Mouse (Mus musculus) forebrain, postnatal 0 days (tissue): ENCODE results near the gene Serinc2. TPM values are rescaled to one million over a fixed set of nuclear protein-coding genes. Genes with fewer than 3 reads are reported as not detected.

Experiments used
- ATAC-seq: fragments of 200-750 bp; cut with Nextera tagmentation; 2 replicates; pipeline ENCODE4 v1.8.0; 2017; ENCODE audit warnings: mild to moderate bottlenecking, moderate library complexity
- DNase-seq: peaks from one replicate; pipeline ENCODE4 v3.0.0-alpha.2; 2015
- H3K27ac ChIP-seq: fragments of 300-500 bp; sonication (generic); 2 replicates; pipeline ENCODE4 v1.5.1; 2014; ENCODE audit warnings: low read depth, mild to moderate bottlenecking, antibody characterized with exemption, low read length, moderate library complexity, mixed read lengths
- H3K27me3 ChIP-seq: fragments of 300-500 bp; sonication (generic); 2 replicates; pipeline ENCODE4 v1.6.1; 2014; ENCODE audit warnings: mild to moderate bottlenecking, low read length, mixed read lengths; ENCODE audit not compliant: insufficient read depth
- H3K36me3 ChIP-seq: fragments of 300-500 bp; sonication (generic); 2 replicates; pipeline ENCODE4 v1.6.1; 2014; ENCODE audit warnings: mild to moderate bottlenecking, moderate library complexity; ENCODE audit not compliant: insufficient read depth
- H3K4me1 ChIP-seq: fragments of 300-500 bp; sonication (generic); 2 replicates; pipeline ENCODE4 v1.6.1; 2014; ENCODE audit warnings: antibody characterized with exemption; ENCODE audit not compliant: insufficient read depth
- H3K4me2 ChIP-seq: fragments of 300-500 bp; sonication (generic); 2 replicates; pipeline ENCODE4 v1.6.1; 2014; ENCODE audit warnings: low read depth, mild to moderate bottlenecking, moderate library complexity
- H3K4me3 ChIP-seq: fragments of 300-500 bp; sonication (generic); 2 replicates; pipeline ENCODE4 v1.5.1; 2014; ENCODE audit warnings: low read depth, low read length, mixed read lengths
- H3K9ac ChIP-seq: fragments of 300-500 bp; sonication (generic); 2 replicates; pipeline ENCODE4 v1.6.1; 2014; ENCODE audit warnings: mild to moderate bottlenecking
- H3K9me3 ChIP-seq: fragments of 300-500 bp; sonication (generic); 2 replicates; pipeline ENCODE4 v1.6.1; 2016; ENCODE audit warnings: low read length
- CTCF ChIP-seq: sonication (generic); IDR thresholded peaks from 2 replicates; pipeline ENCODE4 v1.5.1; 2016; ENCODE audit warnings: antibody characterized with exemption, control low read depth, low read depth
- WGBS: fragments of 180-500 bp; shearing (Covaris S2); extraction: QIAGEN DNeasy Blood & Tissue Kit; methylation state at CpG from one replicate; pipeline ENCODE4 v1.1.7; 2014; 5-methylcytosine and 5-hydroxymethylcytosine counted together
- polyA plus RNA-seq: library from polyadenylated mRNA; unstranded; fragments of >200 nt; fragmentation: Nextera tagmentation; extraction: Ambion mirVana; gene quantifications from 2 replicates; pipeline ENCODE4 v1.2.1, GENCODE M21; 2015
- total RNA-seq: library from RNA; depleted of rRNA; stranded (reverse); fragments of >200 nt; gene quantifications from 2 replicates; pipeline ENCODE4 v1.2.3, GENCODE M21; 2014

The Serinc2 gene
- total and polyA plus RNA-seq, 2 experiments from 2014 or later, result 14.0 to 22.5 TPM

DNA sequence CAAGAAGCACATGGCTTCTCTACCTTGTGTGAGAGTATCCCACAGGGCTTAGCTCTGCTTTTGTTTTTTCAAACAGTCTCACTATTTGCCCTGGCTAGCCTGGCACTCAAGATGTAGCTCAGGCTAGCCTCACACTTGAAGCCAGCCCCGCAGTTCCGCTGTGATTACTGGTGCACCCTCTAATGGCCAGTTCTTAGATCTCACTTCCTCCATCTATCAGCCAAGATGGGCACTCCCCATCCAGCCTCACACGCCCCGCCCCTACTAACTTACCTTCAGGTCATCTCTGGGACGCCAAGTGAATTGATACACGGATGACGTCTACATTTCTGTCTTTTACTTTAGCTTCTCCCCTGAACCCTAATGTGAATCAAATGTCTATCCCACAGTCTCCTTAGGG, 40.6 kb upstream of the Serinc2 start:
- no peaks in the 10 kb centered on the region for H3K27me3 ChIP-seq
- no peak for DNase-seq
- WGBS, result 81% methylated on average over 7 of the region's 7 CpGs
- no peak overlapping the region for H3K4me3 ChIP-seq
- H3K9me3 ChIP-seq, result no peaks in the 10 kb centered on the region
- no peak overlapping the region for H3K4me2 ChIP-seq
- no peak for TF ChIP-seq CTCF
- H3K27ac ChIP-seq, result no peak overlapping the region
- no peaks in the 10 kb centered on the region for H3K4me1 ChIP-seq
- H3K36me3 ChIP-seq, result peaks cover 59% of the 10 kb centered on the region
- no peak for ATAC-seq
- H3K9ac ChIP-seq, result no peak overlapping the region

DNA sequence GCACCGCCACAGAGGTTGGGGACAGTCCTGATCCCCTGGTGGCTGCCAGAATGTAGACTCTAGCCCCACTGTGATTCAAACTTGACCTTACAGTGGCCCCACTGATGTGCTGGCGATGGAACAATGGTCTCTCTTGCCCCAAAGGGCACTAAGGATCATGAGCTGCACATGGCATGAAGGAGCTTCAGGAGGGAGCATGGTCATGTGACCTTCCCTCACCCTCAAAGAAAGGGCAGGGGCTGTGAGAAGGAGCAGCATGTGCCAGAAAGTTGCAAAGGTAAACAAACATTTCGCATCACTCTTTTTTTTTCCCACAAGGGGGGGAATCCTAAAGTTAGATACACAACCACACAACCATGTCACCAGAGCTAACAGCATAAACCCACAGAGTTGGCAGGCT, 39.1 kb upstream of the Serinc2 start:
- H3K9me3 ChIP-seq, result no peaks in the 10 kb centered on the region
- DNase-seq (no peak), ATAC-seq (no peak)
- WGBS, result 72% methylated on average over 3 of the region's 3 CpGs
- no peak for TF ChIP-seq CTCF
- no peaks in the 10 kb centered on the region for H3K4me1 ChIP-seq
- H3K4me2 ChIP-seq, result no peak overlapping the region
- H3K4me3 ChIP-seq, result no peak overlapping the region
- no peak overlapping the region for H3K27ac ChIP-seq
- H3K27me3 ChIP-seq, result no peaks in the 10 kb centered on the region
- H3K36me3 ChIP-seq, result peaks cover 59% of the 10 kb centered on the region
- H3K9ac ChIP-seq, result no peak overlapping the region

DNA sequence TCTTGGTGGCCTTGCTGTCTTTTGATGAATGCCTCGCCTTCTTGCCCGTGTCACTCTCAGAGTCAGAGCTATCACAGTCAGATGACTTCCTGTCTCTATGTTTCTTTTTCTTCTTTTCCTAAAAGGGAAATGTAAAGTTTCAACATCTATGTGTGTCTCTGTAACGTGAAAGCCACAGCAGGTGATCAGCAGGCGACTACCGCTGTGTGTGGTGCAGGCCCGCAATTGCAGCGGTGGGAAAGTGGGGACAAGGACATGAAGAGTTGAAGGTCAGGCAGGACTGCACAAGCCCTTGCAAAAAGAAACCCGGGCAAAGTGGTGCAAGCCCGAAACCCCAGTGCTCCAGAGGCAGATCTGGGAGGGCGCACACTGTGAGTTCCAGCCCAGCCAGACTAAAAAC, 37.7 kb upstream of the Serinc2 start:
- ATAC-seq (no peak), DNase-seq (no peak)
- no peak overlapping the region for H3K9ac ChIP-seq
- TF ChIP-seq CTCF, result no peak
- WGBS, result 77% methylated on average over 10 of the region's 10 CpGs
- no peak overlapping the region for H3K4me2 ChIP-seq
- no peak overlapping the region for H3K27ac ChIP-seq
- H3K27me3 ChIP-seq, result no peaks in the 10 kb centered on the region
- H3K36me3 ChIP-seq, result peaks cover 55% of the 10 kb centered on the region
- H3K4me3 ChIP-seq, result no peak overlapping the region
- H3K4me1 ChIP-seq, result no peaks in the 10 kb centered on the region
- H3K9me3 ChIP-seq, result no peaks in the 10 kb centered on the region

DNA sequence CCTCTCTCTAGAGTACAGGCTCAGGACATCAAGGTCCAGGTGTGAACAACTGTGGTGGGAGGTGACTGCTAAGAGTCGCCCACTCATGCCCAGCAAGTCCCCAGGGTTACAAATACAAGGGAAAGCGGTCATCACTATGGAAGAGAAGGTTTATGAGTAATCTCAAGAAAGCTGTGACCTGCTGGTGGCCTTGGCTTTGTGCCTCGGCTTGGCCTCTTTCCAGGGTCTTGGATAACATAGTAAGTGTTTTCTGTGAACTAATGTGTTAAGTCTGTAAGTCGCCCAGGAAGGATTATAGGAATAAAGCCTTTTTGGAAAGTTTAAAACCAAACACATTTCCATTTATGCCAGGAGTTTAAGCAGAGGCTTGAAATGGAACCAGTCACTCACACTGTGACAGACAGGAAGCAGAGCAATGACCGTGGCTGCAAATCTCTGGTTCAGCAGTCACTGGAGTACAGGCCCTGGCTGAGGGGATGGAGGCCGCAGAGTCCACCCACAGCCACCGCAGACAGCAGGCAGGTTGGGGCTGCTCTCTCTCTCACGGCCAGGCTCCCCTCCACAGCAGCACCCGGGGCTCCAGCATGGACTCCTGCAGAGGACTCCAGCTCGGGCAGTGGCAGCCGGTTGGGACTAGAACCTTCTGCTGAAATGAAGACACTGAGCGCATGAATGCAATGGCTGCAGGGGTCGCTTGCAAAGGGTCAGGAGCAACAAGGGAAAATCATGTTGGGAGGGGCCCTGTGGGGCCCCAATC, 36.9 kb upstream of the Serinc2 start:
- H3K9ac ChIP-seq, result no peak overlapping the region
- no peaks in the 10 kb centered on the region for H3K4me1 ChIP-seq
- TF ChIP-seq CTCF, result no peak
- no peak overlapping the region for H3K4me2 ChIP-seq
- WGBS, result 73% methylated on average over 13 of the region's 13 CpGs
- H3K9me3 ChIP-seq, result no peaks in the 10 kb centered on the region
- no peak overlapping the region for H3K4me3 ChIP-seq
- H3K27ac ChIP-seq, result no peak overlapping the region
- H3K27me3 ChIP-seq, result no peaks in the 10 kb centered on the region
- DNase-seq (no peak), ATAC-seq (no peak)
- peaks cover 54% of the 10 kb centered on the region for H3K36me3 ChIP-seq

DNA sequence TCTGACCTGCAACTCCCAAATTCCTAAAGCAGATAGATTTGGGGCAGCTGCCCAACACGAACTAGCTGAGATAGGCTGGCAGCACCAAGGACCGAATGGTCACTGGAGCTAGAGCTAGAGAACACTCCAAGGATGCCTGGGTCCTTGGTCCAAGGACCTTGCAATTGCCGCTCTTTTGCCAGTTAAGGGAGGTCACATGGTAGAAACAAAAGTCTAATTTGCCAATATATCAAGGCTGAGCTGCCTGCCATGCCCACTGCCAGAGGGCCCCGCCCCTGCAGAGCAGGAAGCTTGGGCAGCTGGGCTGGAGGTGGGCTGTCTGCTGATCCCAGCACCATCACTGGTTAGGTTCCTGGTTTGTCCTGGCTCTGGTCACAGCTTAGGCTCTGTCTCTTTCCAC, 34.5 kb upstream of the Serinc2 start:
- Histone ChIP-seq H3K27ac (no peak overlapping the region), H3K4me3 (no peak overlapping the region), H3K36me3 (peaks cover 46% of the 10 kb centered on the region), H3K4me1 (no peaks in the 10 kb centered on the region), H3K9me3 (no peaks in the 10 kb centered on the region), H3K9ac (no peak overlapping the region), H3K4me2 (no peak overlapping the region), H3K27me3 (no peaks in the 10 kb centered on the region)
- DNase-seq, result no peak
- WGBS, result 91% methylated on average over 4 of the region's 4 CpGs
- no peak for ATAC-seq
- no peak for TF ChIP-seq CTCF

DNA sequence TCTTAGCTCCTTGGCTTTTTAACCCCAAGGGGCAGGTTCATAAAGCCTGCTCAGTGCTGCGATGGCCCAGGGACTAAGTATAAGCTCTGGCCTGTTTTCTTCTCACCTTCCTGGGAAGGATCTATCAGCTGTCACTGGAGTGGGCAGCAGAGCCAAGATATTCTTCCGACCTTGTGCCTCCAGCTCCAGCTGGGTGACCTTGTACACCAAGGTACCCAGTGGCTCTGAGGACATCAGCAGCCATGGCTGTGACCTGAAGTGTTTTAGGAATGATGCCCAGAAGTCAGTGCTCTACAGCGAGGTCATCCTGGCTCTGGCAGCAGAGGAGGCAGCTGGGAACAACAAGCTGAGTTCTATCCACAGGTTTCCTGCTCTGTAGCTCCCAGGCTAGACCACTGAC, 33.5 kb upstream of the Serinc2 start:
- peaks cover 44% of the 10 kb centered on the region for H3K36me3 ChIP-seq
- no peak overlapping the region for H3K4me2 ChIP-seq
- ATAC-seq (no peak), DNase-seq (no peak)
- H3K4me3 ChIP-seq, result no peak overlapping the region
- no peak overlapping the region for H3K9ac ChIP-seq
- no peaks in the 10 kb centered on the region for H3K27me3 ChIP-seq
- no peaks in the 10 kb centered on the region for H3K4me1 ChIP-seq
- no peak for TF ChIP-seq CTCF
- no peak overlapping the region for H3K27ac ChIP-seq
- WGBS, result 92% methylated on average over 3 of the region's 3 CpGs
- H3K9me3 ChIP-seq, result no peaks in the 10 kb centered on the region

DNA sequence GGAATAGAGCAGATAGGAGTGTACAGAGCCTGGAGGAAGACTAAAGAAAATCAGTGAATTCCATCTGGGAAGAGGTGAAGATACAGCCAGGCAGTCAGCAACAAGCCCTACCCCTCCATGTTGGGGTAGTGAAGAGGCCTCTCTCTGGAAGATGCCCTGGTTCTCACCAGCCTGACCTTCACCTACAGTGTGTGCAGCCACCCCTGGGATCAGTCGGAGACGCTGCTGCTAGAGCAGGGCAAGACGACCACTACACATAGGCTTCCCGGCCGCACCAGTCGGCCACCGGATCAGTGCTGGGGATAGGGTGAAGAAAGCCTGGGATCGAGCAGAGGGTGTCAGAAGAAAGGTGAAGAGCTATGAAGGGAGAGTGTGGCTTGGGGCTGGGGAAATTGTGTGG, 30.2 kb upstream of the Serinc2 start:
- no peaks in the 10 kb centered on the region for H3K4me1 ChIP-seq
- H3K4me2 ChIP-seq, result peak overlapping the region; percentile 93
- TF ChIP-seq CTCF, result no peak
- H3K4me3 ChIP-seq, result peak overlapping the region; percentile 57
- 41% methylated on average over 8 of the region's 8 CpGs for WGBS
- ATAC-seq (peak; percentile 11), DNase-seq (no peak)
- peak overlapping the region; percentile 82 for H3K9ac ChIP-seq
- peak overlapping the region; percentile 73 for H3K27ac ChIP-seq
- H3K27me3 ChIP-seq, result no peaks in the 10 kb centered on the region
- H3K9me3 ChIP-seq, result no peaks in the 10 kb centered on the region
- H3K36me3 ChIP-seq, result peaks cover 19% of the 10 kb centered on the region
